Mouse (Mus musculus): ENCODE measurements at regions not wholly inside any gene's neighbourhood (a gene's known extent, or its start where the extent isn't known, plus 50 kb on each side); places are given as distances from the start of the nearest gene placed in this dataset.
A peak's percentile ranks its signal among the peaks of the same experiment; 100 is the strongest.

DNA sequence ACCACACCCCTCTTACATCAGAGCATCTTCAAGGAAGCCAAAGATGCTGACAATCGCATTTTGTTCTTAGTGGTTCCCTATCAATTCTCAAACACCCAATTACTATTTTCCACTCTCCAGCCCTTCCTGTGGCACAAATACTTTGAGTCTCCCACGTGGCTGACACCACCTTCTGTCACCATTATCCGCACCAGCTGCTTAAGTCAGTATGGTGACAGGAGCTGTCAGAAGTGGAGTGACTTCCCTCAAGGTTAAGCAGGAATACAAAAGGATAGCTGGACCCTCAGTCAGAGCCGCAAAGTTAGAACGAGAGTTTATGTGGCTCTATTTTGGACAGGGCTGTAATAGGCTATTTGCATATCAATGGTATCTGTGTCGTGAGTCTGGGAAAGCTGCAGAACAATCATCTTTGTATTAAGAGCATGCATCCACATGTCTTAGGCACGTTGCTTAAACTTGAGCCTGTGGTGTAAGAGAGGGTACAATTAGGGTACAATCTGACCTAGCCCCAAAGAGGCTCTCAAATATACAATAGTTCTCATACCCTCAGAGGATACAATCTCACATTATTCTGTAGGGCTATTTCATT, 155.5 kb upstream of the Slco3a1 start:
- no peak overlapping the region for H3K4me3 ChIP-seq
- DNase-seq (ENCODE audit: low spot score), result peak; percentile 56
- peaks cover 3% of the 10 kb centered on the region; the same call in 1 of the 2 replicates for H3K27me3 ChIP-seq (ENCODE audit: low read depth, poor library complexity, severe bottlenecking)
- H3K4me1 ChIP-seq, result peaks cover 32% of the 10 kb centered on the region
- no peaks in the 10 kb centered on the region for H3K9me3 ChIP-seq (replicated peaks)
- no peaks in the 10 kb centered on the region for H3K36me3 ChIP-seq
- peak overlapping the region; percentile 28; the same call in 1 of the 2 replicates for H3K27ac ChIP-seq (replicated peaks)
- WGBS, result 25% methylated on average over 7 of the region's 7 CpGs

DNA sequence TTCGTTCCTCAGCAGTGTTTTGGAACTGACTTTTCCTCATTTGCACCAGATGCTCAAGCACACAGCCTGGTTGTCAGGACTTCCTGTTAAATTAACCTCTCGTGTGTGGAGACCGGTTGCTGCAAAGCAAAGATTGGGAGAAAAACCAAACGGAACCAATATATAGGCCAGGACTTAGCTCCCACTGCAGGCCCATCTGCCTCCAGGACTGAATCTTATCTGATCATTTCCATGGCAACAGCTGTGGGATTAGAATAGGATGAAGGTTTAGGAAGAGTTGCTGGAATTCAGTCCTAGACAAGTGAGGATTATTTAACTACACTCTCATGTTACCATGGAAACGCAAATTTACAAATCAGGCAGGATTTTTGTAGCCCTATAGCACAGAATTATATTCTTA, 154.4 kb upstream of the Slco3a1 start:
- Histone ChIP-seq H3K9me3 (replicated peaks) (no peaks in the 10 kb centered on the region), H3K27me3 (ENCODE audit: low read depth, poor library complexity, severe bottlenecking) (peaks cover 3% of the 10 kb centered on the region; the same call in 1 of the 2 replicates), H3K4me3 (no peak overlapping the region), H3K36me3 (no peaks in the 10 kb centered on the region), H3K4me1 (peaks cover 32% of the 10 kb centered on the region), H3K27ac (replicated peaks) (peak overlapping the region; percentile 86)
- WGBS, result 17% methylated on average over 5 of the region's 5 CpGs
- DNase-seq (ENCODE audit: low spot score), result peak; percentile 55

DNA sequence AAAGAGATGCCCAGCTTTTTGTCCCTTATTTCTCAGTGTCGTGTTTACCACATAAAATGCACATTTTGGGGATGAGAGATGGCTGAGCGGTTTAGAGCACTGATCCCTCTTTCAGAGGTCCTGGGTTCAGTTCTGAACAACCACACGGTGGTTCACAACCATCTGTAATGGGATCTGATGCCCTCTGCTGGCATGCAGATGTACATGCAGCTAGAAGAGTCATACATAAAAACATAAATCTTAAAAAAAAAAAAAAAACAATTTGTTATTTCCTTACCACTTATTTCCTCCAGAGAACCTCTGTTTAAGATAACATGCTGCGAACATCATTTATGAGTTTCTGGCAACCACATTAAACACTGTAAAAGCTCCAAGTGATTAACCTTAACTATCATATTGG, 149.0 kb upstream of the Slco3a1 start:
- Histone ChIP-seq H3K4me3 (no peak overlapping the region), H3K27me3 (ENCODE audit: low read depth, poor library complexity, severe bottlenecking) (peaks cover 3% of the 10 kb centered on the region; the same call in 1 of the 2 replicates), H3K36me3 (no peaks in the 10 kb centered on the region), H3K9me3 (replicated peaks) (no peaks in the 10 kb centered on the region), H3K27ac (replicated peaks) (no peak overlapping the region), H3K4me1 (peaks cover 8% of the 10 kb centered on the region)
- no peak for DNase-seq (ENCODE audit: low spot score)
- WGBS, result 75% methylated on average over 4 of the region's 4 CpGs

DNA sequence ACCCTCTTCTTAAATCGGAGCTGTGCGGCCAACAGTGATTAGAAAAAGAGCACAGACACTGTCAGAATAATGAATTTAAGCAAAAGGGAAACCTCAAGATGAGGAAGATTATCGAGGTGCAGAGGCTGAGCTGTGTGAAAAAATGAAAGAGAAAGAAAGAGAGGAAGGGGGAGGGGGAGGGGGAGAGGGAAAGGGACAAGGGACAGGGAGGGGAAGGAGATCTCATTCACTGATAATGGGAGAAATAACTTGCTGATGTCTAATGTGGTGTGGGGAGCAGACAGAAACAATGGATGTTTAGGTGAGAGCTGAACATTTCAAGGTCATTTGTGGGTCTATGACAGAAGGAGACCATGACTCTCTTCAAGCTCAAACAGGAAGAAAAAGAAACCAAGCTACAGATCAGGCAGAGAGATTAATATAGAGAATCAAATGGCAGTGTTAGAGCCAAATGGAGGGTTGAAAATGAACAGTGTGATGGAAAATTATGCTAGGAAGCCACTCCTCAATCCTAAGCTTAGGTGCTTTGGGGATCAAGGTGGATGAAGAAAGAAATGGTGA, 143.3 kb upstream of the Slco3a1 start:
- Histone ChIP-seq H3K36me3 (no peaks in the 10 kb centered on the region), H3K4me1 (no peaks in the 10 kb centered on the region), H3K9me3 (replicated peaks) (no peaks in the 10 kb centered on the region), H3K4me3 (no peak overlapping the region), H3K27me3 (ENCODE audit: low read depth, poor library complexity, severe bottlenecking) (no peaks in the 10 kb centered on the region), H3K27ac (replicated peaks) (no peak overlapping the region)
- no peak for DNase-seq (ENCODE audit: low spot score)
- WGBS, result 88% methylated on average over 3 of the region's 3 CpGs

DNA sequence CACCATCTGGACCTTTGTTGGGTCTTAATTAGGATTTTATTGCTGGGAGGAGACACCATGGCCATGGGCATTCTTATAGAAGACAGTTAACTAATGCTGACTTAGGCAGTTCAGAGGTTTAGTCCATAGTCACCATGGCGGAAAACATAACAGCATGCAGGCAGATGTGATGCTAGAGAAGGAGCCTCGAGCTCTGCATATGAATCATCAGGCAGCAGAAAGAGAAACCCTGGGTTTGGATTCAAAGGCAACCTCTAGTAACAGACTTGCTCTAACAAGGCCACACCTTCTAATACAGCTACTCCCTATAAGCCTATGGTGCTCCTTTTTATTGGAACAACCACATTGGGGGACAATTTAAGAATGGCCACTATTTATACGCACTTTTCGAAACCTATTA, 141.7 kb upstream of the Slco3a1 start:
- H3K4me3 ChIP-seq, result no peak overlapping the region
- H3K27me3 ChIP-seq (ENCODE audit: low read depth, poor library complexity, severe bottlenecking), result no peaks in the 10 kb centered on the region
- H3K4me1 ChIP-seq, result no peaks in the 10 kb centered on the region
- H3K36me3 ChIP-seq, result no peaks in the 10 kb centered on the region
- no peak overlapping the region for H3K27ac ChIP-seq (replicated peaks)
- 88% methylated on average over 4 of the region's 4 CpGs for WGBS
- no peak for DNase-seq (ENCODE audit: low spot score)
- no peaks in the 10 kb centered on the region for H3K9me3 ChIP-seq (replicated peaks)

DNA sequence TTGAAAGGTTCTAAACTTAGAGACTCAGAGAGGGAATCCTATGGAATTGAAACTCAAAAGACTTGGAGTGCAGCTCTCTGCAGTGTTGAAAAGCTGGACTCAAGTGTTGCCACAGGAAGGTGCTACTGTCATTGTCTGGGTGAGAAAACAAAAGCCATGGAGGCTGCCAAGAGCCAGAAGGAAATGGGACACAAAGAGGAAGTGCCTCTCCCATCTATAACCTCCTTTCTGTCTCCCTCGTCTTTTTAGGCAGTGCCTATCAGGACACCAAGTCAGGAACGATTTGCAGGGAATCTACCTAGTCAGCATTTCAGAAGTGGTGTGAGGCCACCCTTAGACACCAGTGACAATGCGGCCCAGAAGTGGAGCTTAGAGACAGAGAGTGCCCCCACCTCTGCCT, 138.5 kb upstream of the Slco3a1 start:
- Histone ChIP-seq H3K4me1 (no peaks in the 10 kb centered on the region), H3K4me3 (no peak overlapping the region), H3K27ac (replicated peaks) (no peak overlapping the region), H3K9me3 (replicated peaks) (no peaks in the 10 kb centered on the region), H3K36me3 (no peaks in the 10 kb centered on the region), H3K27me3 (ENCODE audit: low read depth, poor library complexity, severe bottlenecking) (no peaks in the 10 kb centered on the region)
- DNase-seq (ENCODE audit: low spot score), result no peak
- WGBS, result 74% methylated on average over 3 of the region's 3 CpGs

DNA sequence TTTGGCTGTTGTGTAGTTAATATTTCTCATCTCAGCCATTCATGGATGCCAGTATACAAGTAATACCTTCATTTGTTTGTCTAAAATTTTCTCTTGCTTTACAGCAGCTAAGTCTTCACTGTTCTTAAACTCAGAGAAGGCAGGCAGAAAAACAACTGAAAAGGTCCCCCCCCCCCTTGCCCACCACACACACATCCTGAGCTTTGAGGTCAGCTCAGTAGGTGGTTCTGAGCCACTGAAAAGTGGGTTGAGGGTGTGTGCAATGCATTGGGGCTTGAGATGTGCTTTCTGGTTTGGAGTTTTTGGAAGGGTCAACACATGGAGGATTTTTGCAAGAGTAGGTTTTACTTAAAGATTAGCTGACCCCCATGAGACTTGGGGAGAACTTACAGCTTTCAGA, 136.1 kb upstream of the Slco3a1 start:
- Histone ChIP-seq H3K27ac (replicated peaks) (no peak overlapping the region), H3K36me3 (no peaks in the 10 kb centered on the region), H3K4me1 (0 out of 2 replicates have a peak, but pooled peaks cover 5% of the 10 kb centered on the region), H3K4me3 (no peak overlapping the region), H3K27me3 (ENCODE audit: low read depth, poor library complexity, severe bottlenecking) (no peaks in the 10 kb centered on the region), H3K9me3 (replicated peaks) (no peaks in the 10 kb centered on the region)
- no peak for DNase-seq (ENCODE audit: low spot score)

DNA sequence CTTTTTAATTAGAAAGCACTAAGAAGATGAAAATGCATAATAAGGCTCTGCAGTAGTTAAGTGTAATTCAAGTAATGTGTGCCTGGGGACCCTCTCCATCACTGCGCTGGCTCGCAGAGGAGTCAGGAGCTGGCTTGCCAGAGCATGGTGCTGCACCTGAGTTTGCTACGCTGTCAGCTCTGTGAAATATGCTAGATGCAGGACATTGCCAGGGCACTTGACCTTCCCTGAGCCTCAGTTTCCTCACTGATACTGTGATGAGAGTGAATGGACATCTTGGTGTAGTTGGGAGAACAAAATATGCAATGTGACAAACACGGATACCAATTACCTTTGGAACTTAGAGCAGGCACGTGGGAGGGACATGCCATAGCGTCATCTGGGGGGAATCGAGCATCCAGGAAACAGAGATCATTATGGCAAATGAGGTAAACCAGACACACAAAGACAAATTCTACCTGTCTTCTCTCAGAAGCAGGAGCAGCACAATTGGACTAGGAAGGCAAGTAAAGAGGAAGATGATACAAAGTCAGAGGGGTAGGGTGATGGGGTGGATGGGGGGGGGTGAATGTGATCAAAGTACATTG, 133.6 kb upstream of the Slco3a1 start:
- 85% methylated on average over 7 of the region's 7 CpGs for WGBS
- no peak for DNase-seq (ENCODE audit: low spot score)
- no peaks in the 10 kb centered on the region for H3K27me3 ChIP-seq (ENCODE audit: low read depth, poor library complexity, severe bottlenecking)
- H3K27ac ChIP-seq (replicated peaks), result no peak overlapping the region
- H3K4me1 ChIP-seq, result 0 out of 2 replicates have a peak, but pooled peaks cover 5% of the 10 kb centered on the region
- H3K4me3 ChIP-seq, result no peak overlapping the region
- no peaks in the 10 kb centered on the region for H3K36me3 ChIP-seq
- no peaks in the 10 kb centered on the region for H3K9me3 ChIP-seq (replicated peaks)

DNA sequence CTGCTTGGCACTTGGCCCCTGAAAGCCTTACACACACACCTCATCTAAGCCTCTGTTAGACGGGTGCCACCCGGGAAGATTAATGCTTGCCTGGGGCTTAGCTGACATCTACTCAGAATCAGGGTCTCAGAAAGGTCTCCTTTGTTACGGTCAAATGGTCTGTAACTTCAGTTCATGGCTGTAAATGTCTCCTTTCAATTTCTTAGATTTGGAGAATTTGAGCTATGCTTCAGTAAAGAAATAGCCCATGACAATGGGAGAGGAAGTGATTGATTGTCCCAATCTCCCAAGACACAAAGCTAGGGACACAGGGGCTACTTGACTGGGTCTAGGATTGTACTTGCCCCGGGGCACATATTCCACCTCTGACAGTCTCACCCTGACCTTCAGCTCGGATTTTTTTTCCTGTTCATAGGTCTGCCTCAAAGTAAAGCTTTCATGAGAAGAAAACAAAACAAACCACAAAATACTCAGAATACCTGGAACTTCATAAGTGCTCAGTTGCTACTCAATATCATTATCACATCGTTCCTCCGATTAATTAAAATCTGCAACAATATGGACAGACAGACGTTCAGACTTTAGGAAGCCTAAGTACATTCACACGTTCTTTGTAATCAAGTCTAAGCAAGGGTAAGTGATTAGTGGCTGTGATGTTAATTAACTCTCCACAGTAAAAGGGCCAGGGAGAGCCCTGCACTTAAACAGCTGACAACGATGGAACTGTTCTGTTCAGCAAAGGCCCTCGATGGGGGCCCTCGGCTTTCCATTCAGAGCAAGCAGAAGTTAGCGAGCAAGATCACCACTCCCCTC, 132.9 kb upstream of the Slco3a1 start:
- Histone ChIP-seq H3K27ac (replicated peaks) (no peak overlapping the region), H3K27me3 (ENCODE audit: low read depth, poor library complexity, severe bottlenecking) (no peaks in the 10 kb centered on the region), H3K36me3 (no peaks in the 10 kb centered on the region), H3K4me3 (no peak overlapping the region), H3K9me3 (replicated peaks) (no peaks in the 10 kb centered on the region), H3K4me1 (0 out of 2 replicates have a peak, but pooled peaks cover 5% of the 10 kb centered on the region)
- no peak for DNase-seq (ENCODE audit: low spot score)
- WGBS, result 63% methylated on average over 13 of the region's 13 CpGs

DNA sequence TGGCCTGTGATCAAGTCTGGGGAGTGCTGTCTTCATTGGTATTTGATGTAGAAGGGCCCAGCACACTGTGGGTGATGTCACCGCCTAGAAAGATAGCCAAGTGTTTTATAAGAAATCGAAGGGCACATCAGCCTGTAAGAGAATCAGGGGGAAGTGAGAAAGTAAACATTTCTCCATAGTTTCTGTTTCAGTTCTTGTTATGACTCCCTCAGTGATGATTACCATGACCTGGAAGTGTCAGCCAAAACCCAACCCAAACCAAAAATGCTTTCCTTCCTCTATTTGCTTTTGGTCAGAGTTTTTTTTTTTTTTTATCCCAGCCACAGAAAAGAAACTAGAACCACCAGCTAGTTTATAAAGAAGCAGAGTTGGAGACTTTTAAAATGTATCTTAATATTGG, 129.4 kb upstream of the Slco3a1 start:
- H3K27ac ChIP-seq (replicated peaks), result no peak overlapping the region
- H3K4me1 ChIP-seq, result 0 out of 2 replicates have a peak, but pooled peaks cover 5% of the 10 kb centered on the region
- no peak overlapping the region for H3K4me3 ChIP-seq
- WGBS, result 89% methylated on average over 2 of the region's 2 CpGs
- H3K9me3 ChIP-seq (replicated peaks), result no peaks in the 10 kb centered on the region
- no peak for DNase-seq (ENCODE audit: low spot score)
- no peaks in the 10 kb centered on the region for H3K27me3 ChIP-seq (ENCODE audit: low read depth, poor library complexity, severe bottlenecking)
- H3K36me3 ChIP-seq, result no peaks in the 10 kb centered on the region

DNA sequence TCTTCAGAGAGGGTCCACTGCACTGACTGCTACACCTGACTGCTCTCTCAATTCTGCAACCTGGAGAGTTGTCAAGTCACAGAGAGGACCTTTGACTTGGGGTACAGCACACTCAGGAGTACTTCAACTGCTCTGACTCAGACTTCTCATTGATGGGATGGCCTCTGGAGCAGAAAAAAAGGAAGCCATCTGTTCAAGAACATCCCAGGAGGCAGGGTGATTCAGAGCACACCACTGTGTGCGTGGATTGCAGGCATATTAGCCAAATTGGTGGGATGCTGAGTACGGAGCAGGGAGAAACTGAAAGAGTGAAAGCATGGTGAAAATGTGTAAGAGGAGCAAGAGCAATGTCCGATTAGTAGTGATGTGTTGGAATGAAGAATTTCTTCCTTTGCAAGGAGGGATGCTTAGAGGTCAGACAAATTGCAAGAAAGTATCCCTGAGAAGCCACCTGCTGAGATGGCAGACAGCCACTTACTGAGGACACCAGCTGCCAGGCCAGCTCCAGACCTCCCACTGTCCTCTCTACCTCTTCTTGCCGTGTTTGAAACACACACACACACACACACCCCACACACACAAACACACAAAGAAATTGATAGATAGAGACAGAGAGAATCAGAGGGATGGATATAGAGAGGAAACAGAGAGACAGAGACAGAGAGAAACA, 119.2 kb upstream of the Slco3a1 start:
- DNase-seq (ENCODE audit: low spot score), result no peak
- WGBS, result 77% methylated on average over 4 of the region's 4 CpGs

DNA sequence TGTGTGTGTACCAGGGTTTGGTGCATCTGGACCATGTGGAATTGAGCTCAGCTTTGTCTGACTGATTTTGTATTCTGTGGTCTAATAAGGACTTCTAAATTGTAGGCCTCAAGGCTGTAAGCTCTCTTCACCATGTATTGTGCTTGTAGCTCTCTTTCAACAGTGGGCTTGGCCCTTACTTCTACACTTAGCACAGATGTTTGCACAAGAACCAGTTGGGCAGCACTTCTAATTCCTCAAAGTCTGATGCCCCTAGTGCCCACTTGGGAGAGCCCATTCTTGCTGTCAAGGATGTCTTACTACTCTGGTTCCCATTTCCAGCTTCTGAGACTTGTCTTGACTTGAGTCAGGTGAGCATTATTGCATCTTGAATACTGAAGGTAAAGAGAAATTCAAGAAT, 114.5 kb upstream of the Slco3a1 start:
- Histone ChIP-seq H3K36me3 (no peaks in the 10 kb centered on the region), H3K27me3 (ENCODE audit: low read depth, poor library complexity, severe bottlenecking) (no peaks in the 10 kb centered on the region), H3K4me1 (no peaks in the 10 kb centered on the region), H3K27ac (replicated peaks) (no peak overlapping the region), H3K4me3 (no peak overlapping the region), H3K9me3 (replicated peaks) (no peaks in the 10 kb centered on the region)
- no peak for DNase-seq (ENCODE audit: low spot score)

More for the DNA sequence above, 119.2 kb upstream of the Slco3a1 start:
- Histone ChIP-seq H3K27ac (replicated peaks) (no peak overlapping the region), H3K4me3 (no peak overlapping the region), H3K9me3 (replicated peaks) (no peaks in the 10 kb centered on the region), H3K4me1 (no peaks in the 10 kb centered on the region), H3K27me3 (ENCODE audit: low read depth, poor library complexity, severe bottlenecking) (no peaks in the 10 kb centered on the region), H3K36me3 (no peaks in the 10 kb centered on the region)
